Mouse (Mus musculus): ENCODE data around the gene Cd300lf. TPM values are rescaled to one million over a fixed set of nuclear protein-coding genes. Genes with fewer than 3 reads are reported as not detected.

The Cd300lf gene
- polyA plus RNA-seq, 1 experiment from 2014 or later = 0.33 TPM

DNA sequence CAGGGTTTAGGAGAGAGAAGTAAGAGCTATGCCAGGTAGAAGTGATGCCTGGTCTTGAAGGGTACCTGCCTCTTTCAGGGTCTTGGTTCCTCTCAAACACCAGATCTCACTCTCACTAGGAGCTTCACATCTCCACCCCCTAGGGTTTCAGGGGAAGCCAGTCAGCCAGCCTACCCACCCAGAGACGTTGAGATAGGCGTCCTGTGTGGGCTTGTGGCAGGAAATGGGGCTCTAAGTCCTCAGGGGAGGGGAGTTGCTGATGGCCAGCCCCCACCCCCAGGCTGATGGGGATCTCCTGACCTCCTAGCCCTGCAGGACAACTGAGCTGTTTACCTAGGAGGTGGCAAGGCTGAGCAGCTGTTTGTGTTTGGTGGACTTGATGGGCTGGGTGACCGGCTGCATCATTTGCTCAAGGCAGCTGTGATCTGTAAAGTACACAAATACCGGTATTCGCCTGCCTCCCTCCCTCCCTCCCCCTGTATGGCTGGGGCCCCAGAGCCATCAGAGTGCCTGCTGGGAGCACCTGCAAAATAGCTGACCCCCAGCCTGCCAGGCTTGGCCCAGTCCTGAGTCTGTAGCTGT lies 21.4 kb upstream of the Cd300lf start:
- no peak overlapping the region for H3K4me2 ChIP-seq (ENCODE audit: low read length)
- whole genome bisulfite sequencing = 8% methylated on average over 5 of the region's 5 CpGs
- TF ChIP-seq CTCF (IDR thresholded peaks at IDR 0.05; ENCODE audit: low read depth) = no peak

DNA sequence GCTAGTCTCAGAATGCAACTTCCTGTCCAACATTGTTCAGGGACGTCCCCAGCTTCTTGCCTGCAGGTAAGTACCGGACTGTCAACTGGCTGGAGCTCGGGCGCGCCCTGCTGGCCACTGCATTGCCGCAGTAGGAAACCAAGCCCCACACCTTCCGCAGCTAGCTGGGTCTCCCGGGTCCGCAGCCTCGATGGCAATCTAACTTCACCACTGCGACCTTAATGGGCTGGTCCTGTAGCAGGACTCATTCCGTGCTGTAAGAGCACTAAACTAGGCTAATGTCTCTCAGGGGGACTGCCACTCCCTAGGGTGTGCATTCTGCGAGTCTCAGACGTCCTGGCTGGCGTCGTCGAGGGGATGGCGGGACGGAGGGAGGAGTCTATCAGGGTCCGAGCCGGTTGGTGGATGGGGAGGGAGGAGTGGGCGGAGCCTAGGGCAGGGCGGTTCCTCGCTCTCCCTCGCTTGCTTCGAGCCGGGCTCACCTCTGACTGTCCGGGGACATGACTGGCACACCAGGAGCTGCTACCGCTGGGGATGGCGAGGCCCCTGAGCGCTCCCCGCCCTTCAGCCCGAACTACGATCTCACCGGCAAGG lies 20.0 kb upstream of the Cd300lf start:
- peaks cover 3% of the 10 kb centered on the region; the same call in 1 of the 2 replicates for H3K4me1 ChIP-seq (replicated peaks; ENCODE audit: insufficient read depth, low read length)
- WGBS = under 1% methylated on average over 35 of the region's 35 CpGs
- ATAC-seq (replicated peaks; ENCODE audit: low FRiP score, low read depth) = peak; percentile 77

More for the DNA sequence above, 21.4 kb upstream of the Cd300lf start:
- Histone ChIP-seq H3K27me3 (ENCODE audit: insufficient read depth, low read length) (no peaks in the 10 kb centered on the region), H3K27ac (no peak overlapping the region), H3K9ac (ENCODE audit: low read depth, low read length) (no peak overlapping the region), H3K36me3 (ENCODE audit: insufficient read depth, low read length) (no peaks in the 10 kb centered on the region), H3K9me3 (replicated peaks; ENCODE audit: low read length) (no peaks in the 10 kb centered on the region), H3K4me1 (replicated peaks; ENCODE audit: insufficient read depth, low read length) (peaks cover 3% of the 10 kb centered on the region; the same call in 1 of the 2 replicates), H3K4me3 (replicated peaks; ENCODE audit: low read depth, low read length) (no peak overlapping the region)
- DNase-seq (ENCODE audit: low spot score) (no peak), ATAC-seq (replicated peaks; ENCODE audit: low FRiP score, low read depth) (no peak)

DNA sequence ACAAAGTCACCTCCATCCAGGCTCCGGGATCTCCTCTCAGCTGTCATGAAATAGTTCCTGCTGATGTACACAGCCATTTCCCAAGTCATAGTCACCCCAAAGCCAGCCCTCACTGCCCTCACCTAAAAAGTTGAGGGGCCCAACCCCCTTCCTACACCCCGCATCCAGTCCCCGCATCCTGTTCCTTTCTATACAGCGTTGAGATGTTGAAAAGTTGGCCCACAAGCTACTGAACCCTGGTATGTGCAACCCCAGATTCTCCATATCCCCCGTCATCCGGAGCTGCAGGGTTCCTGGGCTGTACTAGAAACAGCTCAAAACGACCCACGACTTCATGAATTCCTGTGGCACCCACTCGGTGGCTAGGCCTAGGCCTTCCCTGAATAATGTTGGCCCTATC lies 19.3 kb upstream of the Cd300lf start:
- ATAC-seq (replicated peaks; ENCODE audit: low FRiP score, low read depth) = no peak
- H3K4me3 ChIP-seq (replicated peaks; ENCODE audit: low read depth, low read length) = no peak overlapping the region

More for the DNA sequence above, 20.0 kb upstream of the Cd300lf start:
- DNase-seq (ENCODE audit: low spot score) = peak; percentile 84
- no peaks in the 10 kb centered on the region for H3K36me3 ChIP-seq (ENCODE audit: insufficient read depth, low read length)
- no peak overlapping the region for H3K9ac ChIP-seq (ENCODE audit: low read depth, low read length)
- H3K4me2 ChIP-seq (ENCODE audit: low read length) = peak overlapping the region; percentile 45
- TF ChIP-seq CTCF (IDR thresholded peaks at IDR 0.05; ENCODE audit: low read depth) = peak; percentile 92
- H3K27me3 ChIP-seq (ENCODE audit: insufficient read depth, low read length) = no peaks in the 10 kb centered on the region
- H3K27ac ChIP-seq = no peak overlapping the region
- no peaks in the 10 kb centered on the region for H3K9me3 ChIP-seq (replicated peaks; ENCODE audit: low read length)
- H3K4me3 ChIP-seq (replicated peaks; ENCODE audit: low read depth, low read length) = peak overlapping the region; percentile 14; the same call in 1 of the 2 replicates

DNA sequence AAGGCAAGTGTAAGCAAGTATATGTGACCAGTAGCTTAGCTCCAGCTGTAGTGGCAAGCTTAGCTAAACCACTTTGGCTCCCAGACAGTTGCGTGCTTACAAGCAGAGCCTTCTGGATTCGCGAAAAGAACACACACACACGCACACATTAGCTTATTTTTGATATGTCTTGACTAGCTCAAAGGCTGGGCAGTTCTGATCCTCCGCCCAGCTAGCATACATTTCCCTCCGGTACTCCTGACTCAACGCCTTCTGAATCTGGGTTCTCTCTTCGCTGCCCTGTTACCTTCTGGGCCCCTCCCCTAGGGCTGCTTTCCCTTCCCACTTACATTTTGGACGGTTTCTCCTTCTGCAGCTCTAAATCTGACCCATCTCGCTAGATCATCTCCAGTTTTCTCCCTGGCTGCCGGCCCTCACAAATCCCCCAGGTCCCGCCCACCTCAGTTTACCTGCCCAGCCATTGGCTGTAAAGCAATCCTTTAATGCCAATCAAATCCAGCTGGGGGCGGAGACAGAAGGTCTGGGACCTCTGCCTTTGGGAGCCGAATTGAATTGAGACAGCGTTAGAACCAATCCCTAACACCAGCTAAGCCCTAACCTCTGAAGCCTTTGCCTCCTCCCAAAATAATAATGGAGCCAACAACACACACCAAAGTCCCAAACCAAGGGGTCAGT lies 18.1 kb upstream of the Cd300lf start:
- H3K36me3 ChIP-seq (ENCODE audit: insufficient read depth, low read length) = no peaks in the 10 kb centered on the region
- peak; percentile 53 for ATAC-seq (replicated peaks; ENCODE audit: low FRiP score, low read depth)
- no peaks in the 10 kb centered on the region for H3K27me3 ChIP-seq (ENCODE audit: insufficient read depth, low read length)
- 0 out of 2 replicates have a peak overlapping the region, but pooled peaks have one; percentile 19 for H3K9ac ChIP-seq (ENCODE audit: low read depth, low read length)
- peak overlapping the region; percentile 20 for H3K4me3 ChIP-seq (replicated peaks; ENCODE audit: low read depth, low read length)
- no peak overlapping the region for H3K27ac ChIP-seq
- H3K4me1 ChIP-seq (replicated peaks; ENCODE audit: insufficient read depth, low read length) = 0 out of 2 replicates have a peak, but pooled peaks cover 3% of the 10 kb centered on the region
- TF ChIP-seq CTCF (IDR thresholded peaks at IDR 0.05; ENCODE audit: low read depth) = no peak
- peak overlapping the region; percentile 50 for H3K4me2 ChIP-seq (ENCODE audit: low read length)
- 5% methylated on average over 15 of the region's 15 CpGs for WGBS
- DNase-seq (ENCODE audit: low spot score) = peak; percentile 82
- no peaks in the 10 kb centered on the region for H3K9me3 ChIP-seq (replicated peaks; ENCODE audit: low read length)

More for the DNA sequence above, 19.3 kb upstream of the Cd300lf start:
- TF ChIP-seq CTCF (IDR thresholded peaks at IDR 0.05; ENCODE audit: low read depth) = no peak
- no peak for DNase-seq (ENCODE audit: low spot score)
- no peak overlapping the region for H3K9ac ChIP-seq (ENCODE audit: low read depth, low read length)
- 80% methylated on average over 9 of the region's 9 CpGs for WGBS
- H3K4me2 ChIP-seq (ENCODE audit: low read length) = no peak overlapping the region
- H3K27ac ChIP-seq = no peak overlapping the region
- H3K27me3 ChIP-seq (ENCODE audit: insufficient read depth, low read length) = no peaks in the 10 kb centered on the region
- H3K36me3 ChIP-seq (ENCODE audit: insufficient read depth, low read length) = no peaks in the 10 kb centered on the region
- no peaks in the 10 kb centered on the region for H3K9me3 ChIP-seq (replicated peaks; ENCODE audit: low read length)
- H3K4me1 ChIP-seq (replicated peaks; ENCODE audit: insufficient read depth, low read length) = 0 out of 2 replicates have a peak, but pooled peaks cover 3% of the 10 kb centered on the region

DNA sequence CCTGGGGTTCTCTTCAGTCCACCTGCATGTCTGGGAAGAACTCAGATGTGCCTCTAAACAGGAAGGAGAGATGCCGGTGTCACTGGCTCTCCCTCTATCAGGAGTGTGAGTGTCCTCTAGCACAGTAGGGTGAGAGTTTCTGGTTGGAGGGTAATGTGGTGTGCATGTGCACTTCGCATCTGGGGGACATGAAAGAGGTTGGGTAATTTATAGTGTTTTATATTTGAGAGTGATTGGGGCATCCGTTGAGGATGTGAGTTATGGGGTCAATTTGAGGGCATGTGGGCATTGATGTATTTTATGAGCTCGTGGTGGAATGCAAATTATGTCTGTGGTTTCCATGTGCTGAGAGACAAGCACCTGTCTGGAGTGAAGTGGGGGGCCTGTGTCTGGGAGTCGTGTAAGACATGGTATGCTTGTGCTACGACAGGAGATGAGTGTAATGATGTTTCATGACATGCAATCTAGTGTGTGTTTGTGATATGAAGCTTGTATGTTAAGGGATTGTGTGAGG lies 17.0 kb upstream of the Cd300lf start:
- Histone ChIP-seq H3K9ac (ENCODE audit: low read depth, low read length) (no peak overlapping the region), H3K4me3 (replicated peaks; ENCODE audit: low read depth, low read length) (no peak overlapping the region), H3K9me3 (replicated peaks; ENCODE audit: low read length) (no peaks in the 10 kb centered on the region), H3K4me2 (ENCODE audit: low read length) (no peak overlapping the region), H3K27ac (no peak overlapping the region), H3K27me3 (ENCODE audit: insufficient read depth, low read length) (no peaks in the 10 kb centered on the region), H3K36me3 (ENCODE audit: insufficient read depth, low read length) (no peaks in the 10 kb centered on the region), H3K4me1 (replicated peaks; ENCODE audit: insufficient read depth, low read length) (0 out of 2 replicates have a peak, but pooled peaks cover 3% of the 10 kb centered on the region)
- WGBS = 45% methylated on average over 6 of the region's 6 CpGs
- no peak for DNase-seq (ENCODE audit: low spot score)
- ATAC-seq (replicated peaks; ENCODE audit: low FRiP score, low read depth) = no peak
- no peak for TF ChIP-seq CTCF (IDR thresholded peaks at IDR 0.05; ENCODE audit: low read depth)

DNA sequence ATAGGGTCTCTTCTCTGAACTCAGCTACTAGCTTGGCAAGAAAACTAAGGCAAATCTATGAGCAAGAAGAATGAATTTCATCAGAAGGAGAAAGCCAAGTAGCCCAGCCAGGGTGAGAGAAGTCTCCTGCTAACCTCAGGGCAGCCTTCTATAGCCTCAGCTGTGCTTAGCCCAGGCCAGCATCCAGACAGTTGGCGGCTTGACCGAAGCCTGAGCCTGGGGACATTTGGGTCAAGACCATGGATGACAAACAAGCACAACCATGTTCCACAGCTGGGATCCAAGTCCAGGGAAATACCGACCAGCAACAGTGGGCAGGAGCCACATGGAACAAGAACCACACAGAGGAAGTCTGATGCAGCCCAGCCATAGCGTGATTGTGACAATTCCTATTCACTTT lies 14.0 kb upstream of the Cd300lf start:
- no peaks in the 10 kb centered on the region for H3K27me3 ChIP-seq (ENCODE audit: insufficient read depth, low read length)
- H3K4me2 ChIP-seq (ENCODE audit: low read length) = no peak overlapping the region
- whole genome bisulfite sequencing = 74% methylated on average over 4 of the region's 4 CpGs
- no peaks in the 10 kb centered on the region for H3K36me3 ChIP-seq (ENCODE audit: insufficient read depth, low read length)
- no peaks in the 10 kb centered on the region for H3K4me1 ChIP-seq (replicated peaks; ENCODE audit: insufficient read depth, low read length)
- no peak for DNase-seq (ENCODE audit: low spot score)
- H3K27ac ChIP-seq = no peak overlapping the region
- no peak overlapping the region for H3K9ac ChIP-seq (ENCODE audit: low read depth, low read length)
- no peak overlapping the region for H3K4me3 ChIP-seq (replicated peaks; ENCODE audit: low read depth, low read length)
- TF ChIP-seq CTCF (IDR thresholded peaks at IDR 0.05; ENCODE audit: low read depth) = no peak
- no peaks in the 10 kb centered on the region for H3K9me3 ChIP-seq (replicated peaks; ENCODE audit: low read length)
- ATAC-seq (replicated peaks; ENCODE audit: low FRiP score, low read depth) = no peak

Measured in kidney, postnatal 0 days (tissue).